Mouse (Mus musculus) liver, embryonic 12.5 days (tissue): ENCODE results near the gene Scaper. TPM values are rescaled to one million over a fixed set of nuclear protein-coding genes. Genes with fewer than 3 reads are reported as not detected.

Source experiments
- ATAC-seq: fragments of 200-750 bp; cut with Nextera tagmentation; 2 replicates; pipeline ENCODE4 v1.8.0; 2017; ENCODE audit warnings: moderate number of reproducible peaks, mild to moderate bottlenecking, moderate library complexity
- H3K27ac ChIP-seq: fragments of 300-500 bp; sonication (generic); 2 replicates; pipeline ENCODE4 v1.5.1; 2016; ENCODE audit warnings: mild to moderate bottlenecking
- H3K27me3 ChIP-seq: fragments of 300-500 bp; sonication (generic); replicated peaks from 2 replicates; pipeline ENCODE4 v1.6.1; 2016; ENCODE audit warnings: mild to moderate bottlenecking, moderate library complexity
- H3K36me3 ChIP-seq: fragments of 300-500 bp; sonication (generic); 2 replicates; pipeline ENCODE4 v1.6.1; 2016; ENCODE audit warnings: mild to moderate bottlenecking, moderate library complexity
- H3K4me1 ChIP-seq: fragments of 300-500 bp; sonication (generic); 2 replicates; pipeline ENCODE4 v1.6.1; 2016
- H3K4me2 ChIP-seq: fragments of 300-500 bp; sonication (generic); 2 replicates; pipeline ENCODE4 v1.6.1; 2016; ENCODE audit warnings: mild to moderate bottlenecking, moderate library complexity
- H3K4me3 ChIP-seq: fragments of 300-500 bp; sonication (generic); 2 replicates; pipeline ENCODE4 v1.5.1; 2016; ENCODE audit warnings: mild to moderate bottlenecking, moderate library complexity
- H3K9ac ChIP-seq: fragments of 300-500 bp; sonication (generic); 2 replicates; pipeline ENCODE4 v1.6.1; 2016; ENCODE audit warnings: mild to moderate bottlenecking, moderate library complexity
- H3K9me3 ChIP-seq: fragments of 300-500 bp; sonication (generic); replicated peaks from 2 replicates; pipeline ENCODE4 v1.6.1; 2016; ENCODE audit warnings: mild to moderate bottlenecking, moderate library complexity
- WGBS: fragments of 180-500 bp; shearing (Covaris S2); methylation state at CpG from one replicate; pipeline ENCODE4 v1.1.7; 2016; ENCODE audit not compliant: insufficient replicate concordance; 5-methylcytosine and 5-hydroxymethylcytosine counted together
- polyA plus RNA-seq: library from polyadenylated mRNA; unstranded; fragments of >200 nt; fragmentation: Nextera tagmentation; extraction: Ambion mirVana; gene quantifications from 2 replicates; pipeline ENCODE4 v1.2.1, GENCODE M21; 2016

The Scaper gene
- polyA plus RNA-seq, 1 experiment from 2014 or later, result 2.7 TPM

- no peak overlapping the region for H3K27ac ChIP-seq
- H3K4me1 ChIP-seq, result 0 out of 2 replicates have a peak, but pooled peaks cover 3% of the 10 kb centered on the region
- H3K4me2 ChIP-seq, result no peak overlapping the region
- no peak overlapping the region for H3K9ac ChIP-seq
- no peak overlapping the region for H3K4me3 ChIP-seq
- 80% methylated on average over 6 of the region's 6 CpGs for WGBS
- no peak for ATAC-seq
- H3K9me3 ChIP-seq, result no peaks in the 10 kb centered on the region
- H3K27me3 ChIP-seq, result no peaks in the 10 kb centered on the region
- no peaks in the 10 kb centered on the region for H3K36me3 ChIP-seq
These were observed 351.8 kb downstream of the Scaper start for GRCm38 (mm10) chr9:55586141-55586540.

- Histone ChIP-seq H3K9me3 (no peaks in the 10 kb centered on the region), H3K4me1 (no peaks in the 10 kb centered on the region), H3K4me2 (no peak overlapping the region), H3K27me3 (no peaks in the 10 kb centered on the region), H3K4me3 (no peak overlapping the region), H3K27ac (no peak overlapping the region), H3K9ac (no peak overlapping the region), H3K36me3 (no peaks in the 10 kb centered on the region)
- no peak for ATAC-seq
- WGBS, result 51% methylated on average over 3 of the region's 3 CpGs
These were observed 356.5 kb downstream of the Scaper start for GRCm38 (mm10) chr9:55581414-55581813.

GRCm38 (mm10) chr9:55576571-55576970 is 361.3 kb downstream of the Scaper start:
- no peak overlapping the region for H3K4me2 ChIP-seq
- no peaks in the 10 kb centered on the region for H3K27me3 ChIP-seq
- no peak overlapping the region for H3K27ac ChIP-seq
- H3K4me1 ChIP-seq, result no peaks in the 10 kb centered on the region
- no peak overlapping the region for H3K9ac ChIP-seq
- no peaks in the 10 kb centered on the region for H3K9me3 ChIP-seq
- no peak overlapping the region for H3K4me3 ChIP-seq
- ATAC-seq, result no peak
- H3K36me3 ChIP-seq, result no peaks in the 10 kb centered on the region
- 54% methylated on average over 1 of the region's 1 CpGs for WGBS

- Histone ChIP-seq H3K4me2 (no peak overlapping the region), H3K36me3 (no peaks in the 10 kb centered on the region), H3K27me3 (no peaks in the 10 kb centered on the region), H3K4me1 (no peaks in the 10 kb centered on the region), H3K9me3 (no peaks in the 10 kb centered on the region), H3K27ac (no peak overlapping the region), H3K9ac (no peak overlapping the region), H3K4me3 (no peak overlapping the region)
- WGBS, result 75% methylated on average over 1 of the region's 1 CpGs
- ATAC-seq, result no peak
These were observed 366.8 kb downstream of the Scaper start for GRCm38 (mm10) chr9:55571071-55571470.

DNA sequence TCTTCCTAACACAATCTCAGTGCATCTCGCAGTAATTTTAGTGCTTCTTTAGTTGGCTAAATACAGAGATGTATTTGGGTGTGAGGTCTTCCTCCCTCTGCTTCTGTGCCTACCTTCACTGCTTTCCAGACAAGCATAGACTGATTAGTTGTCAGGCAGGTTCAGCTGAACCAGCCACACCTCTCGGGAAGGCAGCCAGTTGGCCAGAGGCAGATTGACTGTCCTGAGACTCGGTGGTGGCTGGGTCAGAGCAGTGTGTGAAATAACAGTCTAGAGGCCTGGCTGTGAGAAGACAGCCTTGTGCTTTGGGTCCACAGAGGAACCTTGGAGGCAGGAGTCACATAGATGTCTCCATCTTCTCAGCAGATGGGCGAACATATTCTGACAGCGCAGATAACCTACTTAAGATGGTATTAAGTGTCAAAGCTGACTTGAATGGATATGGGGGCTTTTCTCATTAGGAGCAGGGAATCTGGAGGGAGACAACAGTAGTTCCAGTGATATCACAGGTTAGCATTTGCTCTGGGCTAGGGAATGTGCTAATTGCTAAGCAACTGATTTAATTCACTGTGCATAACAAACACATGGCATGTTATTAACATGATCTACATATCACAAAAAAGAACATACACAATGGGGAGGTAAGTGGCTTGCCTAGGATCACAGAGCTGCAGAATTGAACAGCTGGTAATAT is 369.3 kb downstream of the Scaper start:
- Histone ChIP-seq H3K27ac (no peak overlapping the region), H3K4me2 (no peak overlapping the region), H3K9ac (no peak overlapping the region), H3K4me1 (no peaks in the 10 kb centered on the region), H3K4me3 (no peak overlapping the region), H3K27me3 (no peaks in the 10 kb centered on the region), H3K36me3 (no peaks in the 10 kb centered on the region), H3K9me3 (no peaks in the 10 kb centered on the region)
- no peak for ATAC-seq
- 57% methylated on average over 5 of the region's 5 CpGs for WGBS

GRCm38 (mm10) chr9:55560960-55561359 is 377.0 kb downstream of the Scaper start:
- H3K9ac ChIP-seq, result no peak overlapping the region
- no peaks in the 10 kb centered on the region for H3K27me3 ChIP-seq
- H3K4me3 ChIP-seq, result no peak overlapping the region
- ATAC-seq, result no peak
- no peak overlapping the region for H3K27ac ChIP-seq
- H3K9me3 ChIP-seq, result no peaks in the 10 kb centered on the region
- 67% methylated on average over 1 of the region's 1 CpGs for WGBS
- H3K4me2 ChIP-seq, result no peak overlapping the region
- no peaks in the 10 kb centered on the region for H3K36me3 ChIP-seq
- 0 out of 2 replicates have a peak, but pooled peaks cover 3% of the 10 kb centered on the region for H3K4me1 ChIP-seq

DNA sequence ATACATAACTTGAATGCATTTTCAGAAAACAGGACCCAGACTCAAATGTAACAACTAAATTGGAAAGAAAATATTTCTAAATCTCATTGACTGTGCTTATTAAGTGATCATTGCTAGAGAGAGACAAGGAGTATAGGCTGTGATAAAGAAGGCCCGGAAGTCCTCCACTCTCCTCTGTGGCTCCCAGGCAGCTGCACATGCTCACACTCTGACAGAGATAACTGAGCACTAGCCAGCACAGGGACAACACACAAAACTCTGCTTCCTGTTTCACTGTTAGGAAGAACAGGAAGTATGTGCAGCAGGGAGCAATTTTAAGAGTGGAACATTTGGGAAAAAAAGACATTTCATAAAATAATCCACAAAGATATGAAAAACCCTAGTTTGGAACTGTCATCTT is 382.9 kb downstream of the Scaper start:
- H3K4me3 ChIP-seq, result no peak overlapping the region
- no peaks in the 10 kb centered on the region for H3K36me3 ChIP-seq
- no peak overlapping the region for H3K27ac ChIP-seq
- no peaks in the 10 kb centered on the region for H3K4me1 ChIP-seq
- no peak overlapping the region for H3K9ac ChIP-seq
- no peaks in the 10 kb centered on the region for H3K9me3 ChIP-seq
- H3K27me3 ChIP-seq, result peaks cover 1% of the 10 kb centered on the region
- ATAC-seq, result no peak
- H3K4me2 ChIP-seq, result no peak overlapping the region
- 17% methylated on average over 1 of the region's 1 CpGs for WGBS

- H3K36me3 ChIP-seq, result no peaks in the 10 kb centered on the region
- no peak overlapping the region for H3K9ac ChIP-seq
- H3K27me3 ChIP-seq, result peaks cover 57% of the 10 kb centered on the region
- H3K4me2 ChIP-seq, result peak overlapping the region; percentile 39
- H3K4me1 ChIP-seq, result peaks cover 13% of the 10 kb centered on the region
- H3K4me3 ChIP-seq, result no peak overlapping the region
- 14% methylated on average over 16 of the region's 16 CpGs for WGBS
- ATAC-seq, result no peak
- H3K27ac ChIP-seq, result no peak overlapping the region
- peaks cover 9% of the 10 kb centered on the region; the same call in 1 of the 2 replicates for H3K9me3 ChIP-seq
These were observed 388.5 kb downstream of the Scaper start for GRCm38 (mm10) chr9:55549302-55549890.

DNA sequence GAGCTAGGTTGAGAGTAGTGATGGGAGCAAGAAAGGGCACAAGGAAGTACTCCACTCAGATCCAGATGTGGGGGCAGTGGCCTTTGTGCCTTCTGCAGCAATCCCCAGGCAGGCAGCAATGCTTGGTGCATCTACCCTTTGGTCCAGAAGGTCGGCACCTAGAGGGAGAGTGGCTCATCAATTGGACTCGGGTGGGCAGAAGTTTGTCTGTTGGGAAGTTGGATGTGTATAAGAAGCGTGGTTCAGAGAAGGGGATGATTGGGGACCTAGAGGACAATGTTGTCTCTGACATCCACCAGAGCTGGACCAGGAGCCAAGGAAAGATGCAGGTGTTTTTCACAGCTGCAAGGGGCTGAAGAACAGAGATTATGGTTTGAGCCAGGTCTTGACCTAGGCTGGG is 389.0 kb downstream of the Scaper start:
- H3K27ac ChIP-seq, result no peak overlapping the region
- no peak overlapping the region for H3K9ac ChIP-seq
- 0 out of 2 replicates have a peak overlapping the region, but pooled peaks have one; percentile 39 for H3K4me2 ChIP-seq
- no peak overlapping the region for H3K4me3 ChIP-seq
- WGBS, result 14% methylated on average over 3 of the region's 3 CpGs
- H3K27me3 ChIP-seq, result peaks cover 63% of the 10 kb centered on the region
- H3K4me1 ChIP-seq, result peaks cover 13% of the 10 kb centered on the region
- ATAC-seq, result no peak
- H3K36me3 ChIP-seq, result no peaks in the 10 kb centered on the region
- H3K9me3 ChIP-seq, result peaks cover 9% of the 10 kb centered on the region; the same call in 1 of the 2 replicates

DNA sequence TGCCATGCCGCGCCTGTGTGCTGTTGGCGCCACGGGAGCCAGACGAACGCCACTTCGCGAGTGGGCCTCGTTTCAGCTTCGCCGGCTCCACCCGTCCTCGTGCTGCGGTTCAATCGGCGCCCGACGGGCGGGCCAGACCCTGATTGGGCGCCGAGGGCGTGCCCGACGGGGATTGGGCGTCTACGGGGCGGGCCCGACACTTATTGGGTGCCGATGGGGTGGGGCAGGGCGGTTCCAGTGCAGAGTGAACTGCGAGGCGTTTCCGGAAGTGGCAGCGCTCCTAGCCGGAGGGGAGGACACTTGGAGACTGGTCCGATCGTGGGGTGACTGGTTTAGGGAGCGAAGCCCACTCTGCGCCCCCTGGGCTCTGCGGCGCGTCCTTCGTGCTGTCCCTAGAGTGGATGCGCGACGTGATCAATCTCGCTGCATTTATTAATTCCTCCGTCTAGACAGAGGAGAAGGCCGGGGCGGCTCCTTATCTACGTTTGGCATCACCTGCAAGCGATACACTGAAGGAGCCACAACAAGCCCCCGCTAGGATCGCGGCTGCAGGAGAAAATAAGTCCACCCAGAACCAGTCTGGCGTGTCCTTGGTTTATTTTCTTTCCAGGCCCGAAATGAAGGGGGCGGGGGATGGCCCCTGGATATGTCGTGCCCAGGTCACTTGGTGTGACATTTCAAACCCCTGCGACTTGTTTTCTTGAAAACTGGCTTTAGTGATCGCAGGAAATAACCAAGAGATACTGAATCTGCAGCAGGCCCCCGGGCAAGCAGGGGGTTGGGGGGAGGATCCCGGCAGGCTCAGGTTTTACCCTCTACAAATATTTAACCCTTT is 391.5 kb downstream of the Scaper start:
- Histone ChIP-seq H3K4me2 (peak overlapping the region; percentile 52), H3K9me3 (peaks cover 9% of the 10 kb centered on the region; the same call in 1 of the 2 replicates), H3K36me3 (no peaks in the 10 kb centered on the region), H3K9ac (no peak overlapping the region), H3K4me1 (peaks cover 25% of the 10 kb centered on the region), H3K27ac (no peak overlapping the region), H3K4me3 (peak overlapping the region; percentile 25), H3K27me3 (peaks cover 87% of the 10 kb centered on the region)
- 4% methylated on average over 62 of the region's 63 CpGs for WGBS
- ATAC-seq, result peak; percentile 75

- Histone ChIP-seq H3K9me3 (peaks cover 9% of the 10 kb centered on the region; the same call in 1 of the 2 replicates), H3K4me2 (peak overlapping the region; percentile 52), H3K36me3 (no peaks in the 10 kb centered on the region), H3K4me1 (peaks cover 30% of the 10 kb centered on the region), H3K9ac (no peak overlapping the region), H3K27ac (no peak overlapping the region), H3K4me3 (peak overlapping the region; percentile 25; the same call in 1 of the 2 replicates), H3K27me3 (peaks cover 95% of the 10 kb centered on the region)
- no peak for ATAC-seq
- 9% methylated on average over 41 of the region's 41 CpGs for WGBS
These were observed 392.3 kb downstream of the Scaper start for GRCm38 (mm10) chr9:55545556-55546175.
